Mouse (Mus musculus) small intestine, adult 2 months (tissue): ENCODE results near the gene Edc3. TPM values are rescaled to one million over a fixed set of nuclear protein-coding genes. Genes with fewer than 3 reads are reported as not detected.

ENCODE experiments used
- H3K27ac ChIP-seq: fragments of 200-500 bp; 2 replicates; pipeline ENCODE4 v1.5.1; 2012; ENCODE audit warnings: low read depth, low read length, control low read depth, inconsistent platforms; ENCODE audit not compliant: insufficient read depth
- H3K27me3 ChIP-seq: fragments of 200-500 bp; 2 replicates; pipeline ENCODE4 v1.6.1; 2012; ENCODE audit warnings: mild to moderate bottlenecking, moderate library complexity, low read length, inconsistent platforms; ENCODE audit not compliant: control insufficient read depth, insufficient read depth
- H3K36me3 ChIP-seq: fragments of 200-500 bp; 2 replicates; pipeline ENCODE4 v1.6.1; 2012; ENCODE audit warnings: mild to moderate bottlenecking, low read length, control low read depth, inconsistent platforms; ENCODE audit not compliant: control insufficient read depth, insufficient read depth
- H3K4me1 ChIP-seq: fragments of 200-500 bp; 2 replicates; pipeline ENCODE4 v1.6.1; 2012; ENCODE audit warnings: low read length, inconsistent platforms, mixed read lengths; ENCODE audit not compliant: control insufficient read depth, insufficient read depth, insufficient read length
- H3K4me3 ChIP-seq: fragments of 200-500 bp; 2 replicates; pipeline ENCODE4 v1.5.1; 2012; ENCODE audit warnings: low read depth, mild to moderate bottlenecking, control low read depth, inconsistent platforms, low read length, moderate library complexity
- CTCF ChIP-seq: fragments of 200-500 bp; IDR thresholded peaks from 2 replicates; pipeline ENCODE4 v1.5.1; 2012; ENCODE audit warnings: low read depth, mild to moderate bottlenecking, control low read depth, inconsistent platforms, low read length, moderate library complexity, mixed read lengths; ENCODE audit not compliant: insufficient replicate concordance, insufficient read length; ENCODE audit errors: extremely low read depth
- POLR2A ChIP-seq: fragments of 200-500 bp; IDR thresholded peaks from 2 replicates; pipeline ENCODE4 v1.6.1; 2012; ENCODE audit warnings: low read depth, mild to moderate bottlenecking, control low read depth, inconsistent platforms, low read length, moderate library complexity
- WGBS: fragments of 180-500 bp; shearing (Covaris S2); methylation state at CpG from one replicate; pipeline ENCODE4 v1.1.7; 2018; 5-methylcytosine and 5-hydroxymethylcytosine counted together
- polyA plus RNA-seq: library from polyadenylated mRNA; depleted of rRNA; stranded (reverse); fragments of >200 nt; gene quantifications from 2 replicates; pipeline ENCODE4 v1.2.3, GENCODE M21; 2012

Edc3 gene
- polyA plus RNA-seq, 1 experiment, result 8.0 TPM

- 6% methylated on average over 5 of the region's 5 CpGs for WGBS
- H3K36me3 ChIP-seq, result peaks cover 26% of the 10 kb centered on the region
- peaks cover 3% of the 10 kb centered on the region; the same call in 1 of the 2 replicates for H3K4me1 ChIP-seq
- peak overlapping the region; percentile 54 for H3K27ac ChIP-seq
- H3K4me3 ChIP-seq, result no peak overlapping the region
- no peak for TF ChIP-seq CTCF
- no peak for TF ChIP-seq POLR2A
- H3K27me3 ChIP-seq, result no peaks in the 10 kb centered on the region
Measured at GRCm38 (mm10) chr9:57723315-57723715, 15.0 kb downstream of the Edc3 start.

DNA sequence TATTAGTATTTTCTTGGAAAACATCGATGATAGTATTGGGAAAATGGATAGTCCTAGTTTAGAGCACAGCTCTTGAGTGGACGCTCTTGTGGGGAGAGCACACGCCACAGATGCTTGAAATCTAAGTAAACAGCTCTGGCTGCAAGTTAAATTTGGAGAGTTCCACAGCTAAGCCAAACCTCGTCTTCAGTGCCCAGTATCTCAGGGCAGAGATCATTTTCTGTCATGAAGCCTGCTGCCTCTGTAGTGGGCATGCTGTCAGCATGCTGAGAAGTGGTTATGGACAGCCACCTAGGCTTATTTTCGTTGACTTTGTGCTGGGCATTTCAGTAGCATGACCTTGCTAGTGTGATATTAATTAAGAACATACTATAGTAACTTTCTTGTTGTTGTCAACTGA is 15.5 kb downstream of the Edc3 start:
- peaks cover 3% of the 10 kb centered on the region; the same call in 1 of the 2 replicates for H3K4me1 ChIP-seq
- peaks cover 24% of the 10 kb centered on the region for H3K36me3 ChIP-seq
- H3K27ac ChIP-seq, result peak overlapping the region; percentile 54
- H3K4me3 ChIP-seq, result no peak overlapping the region
- TF ChIP-seq CTCF, result no peak
- no peaks in the 10 kb centered on the region for H3K27me3 ChIP-seq
- 66% methylated on average over 5 of the region's 5 CpGs for WGBS

- Histone ChIP-seq H3K4me1 (peaks cover 3% of the 10 kb centered on the region; the same call in 1 of the 2 replicates), H3K4me3 (no peak overlapping the region), H3K27ac (no peak overlapping the region), H3K27me3 (no peaks in the 10 kb centered on the region), H3K36me3 (peaks cover 31% of the 10 kb centered on the region)
- 94% methylated on average over 3 of the region's 3 CpGs for WGBS
- TF ChIP-seq CTCF, result no peak
- TF ChIP-seq POLR2A, result no peak
Measured at GRCm38 (mm10) chr9:57724701-57725100, 16.4 kb downstream of the Edc3 start.

- Histone ChIP-seq H3K27ac (no peak overlapping the region), H3K4me1 (peaks cover 3% of the 10 kb centered on the region; the same call in 1 of the 2 replicates), H3K27me3 (no peaks in the 10 kb centered on the region), H3K36me3 (peaks cover 26% of the 10 kb centered on the region), H3K4me3 (no peak overlapping the region)
- TF ChIP-seq POLR2A, result no peak
- no peak for TF ChIP-seq CTCF
- 81% methylated on average over 1 of the region's 1 CpGs for WGBS
Measured at GRCm38 (mm10) chr9:57728312-57728711, 20.0 kb downstream of the Edc3 start.

GRCm38 (mm10) chr9:57733606-57734005 is 25.3 kb downstream of the Edc3 start:
- 82% methylated on average over 6 of the region's 6 CpGs for WGBS
- TF ChIP-seq POLR2A (no peak), CTCF (no peak)
- H3K27me3 ChIP-seq, result no peaks in the 10 kb centered on the region
- H3K4me1 ChIP-seq, result no peaks in the 10 kb centered on the region
- H3K27ac ChIP-seq, result no peak overlapping the region
- H3K36me3 ChIP-seq, result peaks cover 17% of the 10 kb centered on the region
- no peak overlapping the region for H3K4me3 ChIP-seq

DNA sequence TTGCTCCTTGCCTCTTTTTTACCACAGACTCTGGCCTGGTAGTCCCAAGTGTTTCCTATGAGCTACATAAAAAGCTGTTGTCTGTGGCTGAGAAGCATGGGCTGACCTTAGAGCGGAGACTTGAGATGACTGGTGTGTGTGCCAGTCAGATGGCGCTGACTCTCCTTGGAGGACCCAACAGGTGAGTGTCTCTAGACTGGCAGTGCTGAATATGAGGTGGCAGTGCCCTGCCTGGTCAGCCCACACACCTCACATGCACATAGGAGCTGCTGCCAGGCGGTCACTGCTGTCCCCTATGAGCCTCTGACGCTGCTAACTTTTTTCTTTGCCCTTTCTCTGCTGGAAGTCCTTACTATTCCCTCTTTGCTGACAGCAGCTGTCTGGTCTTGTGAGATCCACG is 31.5 kb downstream of the Edc3 start:
- no peak for TF ChIP-seq POLR2A
- no peak for TF ChIP-seq CTCF
- no peaks in the 10 kb centered on the region for H3K27me3 ChIP-seq
- peaks cover 32% of the 10 kb centered on the region for H3K36me3 ChIP-seq
- WGBS, result 92% methylated on average over 5 of the region's 5 CpGs
- no peak overlapping the region for H3K4me3 ChIP-seq
- H3K27ac ChIP-seq, result no peak overlapping the region
- H3K4me1 ChIP-seq, result no peaks in the 10 kb centered on the region

- Histone ChIP-seq H3K4me1 (peaks cover 14% of the 10 kb centered on the region; the same call in 1 of the 2 replicates), H3K36me3 (peaks cover 68% of the 10 kb centered on the region), H3K4me3 (no peak overlapping the region), H3K27me3 (no peaks in the 10 kb centered on the region), H3K27ac (no peak overlapping the region)
- TF ChIP-seq POLR2A (no peak), CTCF (peak; percentile 23; the same call in 1 of the 2 replicates)
- 58% methylated on average over 3 of the region's 3 CpGs for WGBS
Measured at GRCm38 (mm10) chr9:57744462-57745091, 36.2 kb downstream of the Edc3 start.
